Comparison of ENCODE assay signal across 20 mouse cellular contexts in the genomic region with DNA sequence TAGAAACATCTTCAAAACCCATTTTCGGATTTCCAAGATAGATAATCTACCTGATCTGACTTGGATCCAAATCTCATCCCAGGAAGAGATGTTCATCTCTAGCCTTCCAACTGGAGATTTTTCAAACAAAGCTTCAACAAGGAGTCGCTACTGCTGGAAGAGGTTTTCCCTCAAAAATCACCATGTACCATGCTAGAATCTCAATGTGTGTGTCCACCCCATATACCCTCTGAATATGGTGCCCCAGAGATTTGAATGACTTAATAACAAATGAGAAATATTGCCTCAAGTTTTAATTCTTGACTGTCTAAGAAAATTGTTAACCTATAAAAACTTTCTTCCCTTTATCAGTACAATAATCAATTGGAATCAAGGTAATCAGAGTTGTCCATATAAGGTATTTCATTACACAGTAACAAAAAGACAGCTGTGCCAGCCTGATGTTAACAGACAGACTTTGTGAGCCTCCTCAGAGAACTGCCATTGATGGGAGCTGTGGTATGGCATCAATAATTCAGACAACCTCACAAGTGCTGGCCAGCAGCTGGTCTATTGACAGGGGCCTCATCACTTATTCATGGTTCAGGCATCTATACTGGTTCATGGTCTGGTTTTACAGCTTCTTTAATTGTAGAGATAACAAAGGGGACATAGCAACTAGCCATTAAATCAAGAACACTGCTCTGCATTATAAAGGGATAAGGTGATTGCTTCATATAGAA.
DNase-seq lines count a peak whose midpoint lies in the region; ATAC-seq and TF ChIP-seq lines count a peak whose summit lies in the region.
"Had no signal": no experiment of that assay in that cellular context is flagged by ENCODE, and none has a peak within 500 bp of the region (broad histone marks: within the 10 kb centered on the region; RNA-seq: fewer than 3 reads in every experiment).

No protein-coding gene starts in this region.

- H3K4me1 ChIP-seq in forebrain, embryonic 11.5 days (replicated peaks; ENCODE audit: control insufficient read depth, insufficient read depth, low read length) = no peaks in the 10 kb centered on the region
- H3K4me1 ChIP-seq in forebrain, embryonic 12.5 days = no peaks in the 10 kb centered on the region
- no peaks in the 10 kb centered on the region for H3K4me1 ChIP-seq in midbrain, embryonic 13.5 days (replicated peaks)
- H3K4me1 ChIP-seq in neural tube, embryonic 14.5 days (ENCODE audit: control insufficient read depth, insufficient read depth, low read length) = no peaks in the 10 kb centered on the region
- no peaks in the 10 kb centered on the region for H3K4me1 ChIP-seq in liver, postnatal 0 days (ENCODE audit: insufficient read depth)
- H3K4me1 ChIP-seq: forebrain, embryonic 10.5 days; intestine, embryonic 15.5 days; stomach, embryonic 15.5 days had no signal

- ATAC-seq in forebrain, embryonic 11.5 days (replicated peaks; ENCODE audit: low FRiP score) = peak; percentile 53; the same call in 1 of the 2 replicates
- ATAC-seq in forebrain, embryonic 12.5 days (ENCODE audit: low FRiP score) = no peak
- ATAC-seq in midbrain, embryonic 13.5 days = peak; percentile 83
- peak; percentile 95 for ATAC-seq in neural tube, embryonic 14.5 days (ENCODE audit: low read depth)
- no peak for ATAC-seq in liver, postnatal 0 days
- ATAC-seq: intestine, embryonic 15.5 days had no signal

- no peak for TF ChIP-seq EP300 in liver, postnatal 0 days (IDR thresholded peaks at IDR 0.05; ENCODE audit: low read depth)

- H3K27me3 ChIP-seq in forebrain, embryonic 11.5 days (ENCODE audit: control insufficient read depth, insufficient read depth, low read length) = no peaks in the 10 kb centered on the region
- H3K27me3 ChIP-seq in forebrain, embryonic 12.5 days = no peaks in the 10 kb centered on the region
- H3K27me3 ChIP-seq in midbrain, embryonic 13.5 days = no peaks in the 10 kb centered on the region
- no peaks in the 10 kb centered on the region for H3K27me3 ChIP-seq in neural tube, embryonic 14.5 days (ENCODE audit: control insufficient read depth, insufficient read depth, low read length)
- H3K27me3 ChIP-seq in liver, postnatal 0 days (ENCODE audit: insufficient read depth, low read length) = no peaks in the 10 kb centered on the region
- H3K27me3 ChIP-seq: intestine, embryonic 15.5 days; stomach, embryonic 15.5 days had no signal

- H3K36me3 ChIP-seq in forebrain, embryonic 11.5 days (ENCODE audit: control insufficient read depth, insufficient read depth, low read length) = no peaks in the 10 kb centered on the region
- H3K36me3 ChIP-seq in forebrain, embryonic 12.5 days (replicated peaks) = no peaks in the 10 kb centered on the region
- no peaks in the 10 kb centered on the region for H3K36me3 ChIP-seq in midbrain, embryonic 13.5 days
- H3K36me3 ChIP-seq in neural tube, embryonic 14.5 days (ENCODE audit: control insufficient read depth, insufficient read depth, low read length) = no peaks in the 10 kb centered on the region
- no peaks in the 10 kb centered on the region for H3K36me3 ChIP-seq in liver, postnatal 0 days (replicated peaks; ENCODE audit: insufficient read depth, low read length)
- H3K36me3 ChIP-seq: forebrain, embryonic 10.5 days; G1E; intestine, embryonic 15.5 days; stomach, embryonic 15.5 days had no signal

- no peak overlapping the region for H3K9ac ChIP-seq in forebrain, embryonic 11.5 days (ENCODE audit: low read length)
- H3K9ac ChIP-seq in forebrain, embryonic 12.5 days = no peak overlapping the region
- no peak overlapping the region for H3K9ac ChIP-seq in midbrain, embryonic 13.5 days (replicated peaks)
- no peak overlapping the region for H3K9ac ChIP-seq in neural tube, embryonic 14.5 days (replicated peaks; ENCODE audit: low read depth, low read length)
- no peak overlapping the region for H3K9ac ChIP-seq in liver, postnatal 0 days (replicated peaks)
- H3K9ac ChIP-seq: intestine, embryonic 15.5 days; stomach, embryonic 15.5 days had no signal

- no peak for DNase-seq in forebrain, embryonic 11.5 days (ENCODE audit: low spot score)
- peak; percentile 48 for DNase-seq in embryo, embryonic 11 days
- DNase-seq in liver, postnatal 0 days = no peak
- no peak for DNase-seq in kidney, adult 8-10 months
- DNase-seq in frontal cortex, postnatal 14 days (ENCODE audit: low spot score in 2 of 2) = no peak
- DNase-seq: adrenal gland, postnatal 14 days; cerebellum, adult 11-12 months; heart, postnatal 4 days; kidney, postnatal 4 days; lung, adult 2 months; lung, postnatal 36 days; thymus, adult 2 months had no signal

- no peak overlapping the region for H3K27ac ChIP-seq in forebrain, embryonic 11.5 days (ENCODE audit: low read depth, low read length)
- no peak overlapping the region for H3K27ac ChIP-seq in forebrain, embryonic 12.5 days
- H3K27ac ChIP-seq in midbrain, embryonic 13.5 days = no peak overlapping the region
- no peak overlapping the region for H3K27ac ChIP-seq in neural tube, embryonic 14.5 days (ENCODE audit: low read depth, low read length)
- no peak overlapping the region for H3K27ac ChIP-seq in liver, postnatal 0 days (ENCODE audit: low read depth)
- H3K27ac ChIP-seq: forebrain, embryonic 10.5 days; intestine, embryonic 15.5 days; stomach, embryonic 15.5 days had no signal

- no peak overlapping the region for H3K4me3 ChIP-seq in forebrain, embryonic 11.5 days (ENCODE audit: low read depth, low read length)
- no peak overlapping the region for H3K4me3 ChIP-seq in forebrain, embryonic 12.5 days (replicated peaks)
- H3K4me3 ChIP-seq in midbrain, embryonic 13.5 days (replicated peaks) = no peak overlapping the region
- no peak overlapping the region for H3K4me3 ChIP-seq in neural tube, embryonic 14.5 days (ENCODE audit: low read depth, low read length)
- H3K4me3 ChIP-seq in liver, postnatal 0 days (ENCODE audit: low read depth, low read length) = no peak overlapping the region
- H3K4me3 ChIP-seq: forebrain, embryonic 10.5 days; intestine, embryonic 15.5 days; stomach, embryonic 15.5 days had no signal

- H3K9me3 ChIP-seq in forebrain, embryonic 11.5 days (ENCODE audit: control insufficient read depth, low read length) = no peaks in the 10 kb centered on the region
- no peaks in the 10 kb centered on the region for H3K9me3 ChIP-seq in forebrain, embryonic 12.5 days
- H3K9me3 ChIP-seq in midbrain, embryonic 13.5 days = no peaks in the 10 kb centered on the region
- no peaks in the 10 kb centered on the region for H3K9me3 ChIP-seq in neural tube, embryonic 14.5 days (ENCODE audit: control insufficient read depth, low read length)
- H3K9me3 ChIP-seq in liver, postnatal 0 days (ENCODE audit: low read length) = no peaks in the 10 kb centered on the region
- H3K9me3 ChIP-seq: forebrain, embryonic 10.5 days; G1E; intestine, embryonic 15.5 days; stomach, embryonic 15.5 days had no signal

- no peak for TF ChIP-seq CTCF in liver, postnatal 0 days (IDR thresholded peaks at IDR 0.05; ENCODE audit: low read depth)

- 81% methylated on average over 2 of the region's 2 CpGs for WGBS in forebrain, embryonic 11.5 days
- WGBS in forebrain, embryonic 12.5 days = 94% methylated on average over 2 of the region's 2 CpGs
- 89% methylated on average over 2 of the region's 2 CpGs for WGBS in midbrain, embryonic 13.5 days
- 65% methylated on average over 2 of the region's 2 CpGs for WGBS in neural tube, embryonic 14.5 days
- 68% methylated on average over 2 of the region's 2 CpGs for WGBS in liver, postnatal 0 days (ENCODE audit: insufficient replicate concordance)

- H3K4me2 ChIP-seq in forebrain, embryonic 11.5 days (ENCODE audit: low read depth, low read length, severe bottlenecking) = no peak overlapping the region
- no peak overlapping the region for H3K4me2 ChIP-seq in forebrain, embryonic 12.5 days
- H3K4me2 ChIP-seq in midbrain, embryonic 13.5 days (replicated peaks) = no peak overlapping the region
- no peak overlapping the region for H3K4me2 ChIP-seq in neural tube, embryonic 14.5 days (ENCODE audit: low read depth, low read length)
- H3K4me2 ChIP-seq in liver, postnatal 0 days (ENCODE audit: low read depth, low read length) = no peak overlapping the region
- H3K4me2 ChIP-seq: intestine, embryonic 15.5 days; liver, embryonic 11.5 days; stomach, embryonic 15.5 days had no signal

Comparison
In these comparisons a context has a peak if more than half of its experiments do, and no peak if none do; other contexts are left out.
1. ATAC-seq: peak in forebrain, embryonic 11.5 days (single experiment), midbrain, embryonic 13.5 days (single experiment) and neural tube, embryonic 14.5 days (single experiment); none in forebrain, embryonic 12.5 days (single experiment) and liver, postnatal 0 days (single experiment).